Mouse (Mus musculus) kidney, adult 9 months (tissue): ENCODE data around the gene Ovol3.
"Not testable (repeated sequence)": the region's sequence is repeated elsewhere in the genome, so short reads cannot be mapped to it uniquely, and the experiment has no call there.

Experiments used
- DNase-seq: peaks from one replicate; pipeline ENCODE4 v3.0.0; 2022

Ovol3 gene

DNA sequence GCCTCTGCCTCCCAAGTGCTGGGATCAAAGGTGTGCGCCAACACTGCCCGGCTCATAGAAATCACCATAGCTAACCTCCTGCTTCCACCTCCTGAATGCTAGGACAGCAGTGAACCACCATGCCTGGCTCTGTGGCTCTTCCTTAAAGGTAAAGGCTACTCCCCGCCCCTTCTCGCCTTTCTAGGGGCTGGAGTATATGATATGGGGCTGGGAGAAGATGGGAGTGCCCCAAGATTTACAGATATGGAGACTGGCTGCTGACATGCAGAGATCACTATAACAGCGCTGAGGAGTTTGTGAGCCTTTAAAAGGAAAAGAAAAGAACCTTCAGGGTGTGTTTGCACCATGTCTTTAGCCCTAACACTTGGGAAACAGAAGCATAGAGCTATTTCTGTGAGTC is 13.3 kb downstream of the Ovol3 start:
- no peak for DNase-seq

DNA sequence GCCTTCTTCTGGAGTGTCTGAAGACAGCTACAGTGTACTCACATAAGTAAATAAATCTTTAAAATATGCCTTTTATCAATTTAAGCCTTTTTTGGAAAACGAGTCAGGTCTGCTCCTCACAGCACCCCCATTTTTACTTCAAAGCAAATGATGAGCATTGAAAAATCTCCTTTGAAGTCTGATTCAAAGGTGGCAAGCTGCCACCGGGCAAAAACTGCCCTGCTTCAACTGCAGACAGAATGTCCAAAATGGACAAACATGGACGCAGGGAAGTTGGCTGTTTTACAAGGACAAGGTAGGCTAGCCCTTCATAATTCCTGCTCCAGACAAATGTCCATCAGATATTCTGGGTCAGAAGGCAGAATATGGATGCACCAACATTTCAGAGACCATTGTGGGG is 14.1 kb downstream of the Ovol3 start:
- DNase-seq = no peak

DNA sequence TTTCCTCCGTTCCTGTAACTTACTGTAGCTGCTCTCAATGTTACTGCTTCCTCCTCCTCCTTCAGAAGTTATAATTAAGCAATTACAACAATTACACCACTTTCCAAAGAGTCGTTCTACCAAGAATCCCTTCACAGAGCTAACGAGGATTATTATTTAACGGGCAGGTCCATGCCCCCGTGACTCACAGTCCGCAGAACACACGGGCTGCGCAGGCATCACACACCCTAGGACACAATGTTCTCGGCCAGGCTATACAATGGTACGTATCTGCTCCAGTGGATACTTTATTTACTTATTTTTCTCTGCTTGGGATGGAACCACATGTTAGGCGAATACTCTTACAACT is 15.5 kb downstream of the Ovol3 start:
- peak; percentile 75 for DNase-seq

DNA sequence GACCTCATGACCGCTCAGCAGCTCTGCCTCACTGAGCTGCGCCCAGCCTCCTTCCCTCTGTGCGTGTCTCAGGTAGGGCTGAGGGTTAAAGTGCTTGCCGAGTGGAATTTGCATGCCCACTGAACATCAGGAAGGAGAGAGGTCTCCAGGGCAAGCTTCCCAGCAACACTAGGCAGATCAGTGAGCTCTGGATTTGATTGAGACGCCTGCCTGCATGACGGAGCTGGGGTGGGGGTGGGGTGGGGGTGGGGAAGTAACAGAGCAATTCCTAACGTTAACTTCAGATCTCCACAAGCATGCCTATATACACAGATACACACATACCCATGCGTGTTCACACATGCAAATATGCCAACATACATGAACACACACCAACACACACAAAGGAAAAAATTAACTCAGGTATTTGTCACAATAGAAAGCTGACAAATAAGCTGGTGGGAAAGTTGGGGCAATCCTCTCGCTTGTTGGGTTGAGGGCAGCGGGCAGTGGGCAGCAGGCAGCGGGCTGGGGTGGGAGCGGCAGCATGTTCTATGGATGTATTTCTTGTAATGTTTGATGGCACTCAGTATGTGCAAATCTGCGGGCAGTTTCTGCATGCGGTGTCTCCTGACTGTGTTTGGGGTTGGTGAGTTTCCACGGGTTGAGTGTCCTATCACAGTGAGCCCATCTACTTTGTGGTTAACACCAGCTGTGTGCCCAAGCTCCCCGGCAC is 16.1 kb downstream of the Ovol3 start:
- DNase-seq = peak; percentile 77

DNA sequence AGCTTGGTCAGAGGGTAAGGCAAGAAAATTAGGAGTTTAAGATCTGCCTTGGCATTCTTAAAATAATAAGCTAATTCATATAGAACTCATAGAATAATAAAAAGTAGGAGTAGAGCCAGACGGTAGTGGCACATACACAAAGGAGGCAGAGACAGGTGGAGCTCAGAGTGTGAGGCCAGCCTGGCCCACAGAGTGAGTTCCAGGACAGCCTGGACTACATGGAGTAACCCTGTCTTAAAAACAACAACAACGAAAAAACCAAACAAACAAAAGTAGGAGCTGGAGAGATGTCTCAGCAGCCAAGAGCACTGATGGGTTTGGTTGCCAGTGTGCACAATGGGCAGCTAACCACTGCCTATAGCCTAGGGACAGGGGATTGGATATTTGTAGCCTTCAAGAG is 18.2 kb downstream of the Ovol3 start:
- DNase-seq = no peak

- DNase-seq = peak; percentile 76
Measured at GRCm38 (mm10) chr7:30216723-30217151, 18.8 kb downstream of the Ovol3 start.

DNA sequence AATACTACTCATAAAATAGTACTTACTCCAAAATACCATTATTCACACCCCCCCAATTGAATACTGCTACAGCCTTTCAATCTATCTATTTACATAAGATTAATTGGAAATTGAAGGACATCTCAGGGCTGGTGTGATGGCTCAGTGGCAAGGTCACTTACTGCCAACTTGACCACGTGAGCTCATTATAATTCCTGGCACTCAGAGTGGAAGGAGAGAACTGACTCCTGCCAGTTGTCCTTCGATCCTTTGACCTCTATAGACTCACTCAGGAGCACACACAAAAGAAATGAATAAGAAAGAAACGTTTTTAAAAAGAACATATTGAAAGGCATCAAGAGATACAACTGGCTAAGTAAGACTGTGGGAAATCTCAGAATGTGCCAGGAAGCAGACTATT is 19.6 kb downstream of the Ovol3 start:
- peak; percentile 72 for DNase-seq

DNA sequence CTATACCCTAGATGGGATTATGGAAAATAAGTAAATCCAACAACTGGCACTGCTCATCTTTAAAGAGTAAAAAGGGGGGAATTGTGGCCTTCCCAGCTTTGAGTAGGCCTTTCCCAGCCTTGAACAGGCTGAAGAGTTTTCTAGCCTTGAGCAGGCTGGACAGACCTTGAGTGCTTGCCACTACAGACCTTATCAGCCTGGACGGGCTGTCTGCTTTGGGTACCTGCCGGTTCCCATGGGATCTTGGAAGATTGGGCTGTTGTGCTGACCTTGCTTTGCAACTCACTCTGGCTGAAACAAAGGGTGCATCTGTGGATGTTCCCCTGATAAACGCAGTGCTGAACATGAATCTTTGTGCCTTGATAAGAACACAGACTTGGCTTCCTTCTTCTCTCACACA is 21.6 kb downstream of the Ovol3 start:
- no peak for DNase-seq

GRCm38 (mm10) chr7:30211025-30211424 is 24.5 kb downstream of the Ovol3 start:
- no peak for DNase-seq

DNA sequence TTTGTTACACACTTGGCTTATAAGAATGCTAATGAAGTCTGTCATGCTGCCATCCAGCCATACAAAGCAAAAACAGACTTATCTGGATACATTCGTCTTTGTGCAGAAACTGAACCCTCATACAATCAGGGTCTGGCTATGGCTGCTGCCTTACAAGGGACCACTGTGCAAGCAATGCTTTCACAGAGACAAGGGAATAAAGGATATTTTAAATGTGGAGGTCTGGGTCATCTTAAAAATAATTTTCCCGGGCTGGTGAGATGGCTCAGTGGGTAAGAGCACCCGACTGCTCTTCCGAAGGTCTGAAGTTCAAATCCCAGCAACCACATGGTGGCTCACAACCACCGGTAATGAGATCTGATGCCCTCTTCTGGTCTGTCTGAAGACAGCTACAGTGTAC is 29.2 kb downstream of the Ovol3 start:
- not testable (repeated sequence) for DNase-seq

- peak; percentile 79 for DNase-seq
Measured at GRCm38 (mm10) chr7:30205383-30205782, 30.1 kb downstream of the Ovol3 start.

- no peak for DNase-seq
Measured at GRCm38 (mm10) chr7:30204380-30204779, 31.1 kb downstream of the Ovol3 start.

- no peak for DNase-seq
Measured at GRCm38 (mm10) chr7:30202895-30203690, 32.4 kb downstream of the Ovol3 start.

DNA sequence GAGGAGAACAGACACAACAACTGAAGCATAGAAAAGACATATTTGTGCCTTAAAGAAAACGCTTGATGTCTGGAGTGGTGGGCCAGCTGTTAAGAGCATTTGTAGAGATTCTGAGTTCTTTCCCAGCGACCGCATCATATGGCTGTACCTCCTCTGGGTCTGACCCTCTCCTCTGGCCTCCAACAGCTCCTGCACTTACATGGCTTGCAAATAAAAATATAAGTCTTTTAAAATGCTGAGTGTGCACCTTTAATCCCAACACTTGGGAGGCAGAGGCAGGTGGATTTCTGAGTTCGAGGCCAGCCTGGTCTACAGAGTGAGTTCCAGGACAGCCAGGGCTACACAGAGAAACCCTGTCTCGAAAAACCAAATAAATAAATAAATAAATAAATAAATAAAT is 34.9 kb downstream of the Ovol3 start:
- not testable (repeated sequence) for DNase-seq

GRCm38 (mm10) chr7:30200200-30200599 is 35.3 kb downstream of the Ovol3 start:
- no peak for DNase-seq

DNA sequence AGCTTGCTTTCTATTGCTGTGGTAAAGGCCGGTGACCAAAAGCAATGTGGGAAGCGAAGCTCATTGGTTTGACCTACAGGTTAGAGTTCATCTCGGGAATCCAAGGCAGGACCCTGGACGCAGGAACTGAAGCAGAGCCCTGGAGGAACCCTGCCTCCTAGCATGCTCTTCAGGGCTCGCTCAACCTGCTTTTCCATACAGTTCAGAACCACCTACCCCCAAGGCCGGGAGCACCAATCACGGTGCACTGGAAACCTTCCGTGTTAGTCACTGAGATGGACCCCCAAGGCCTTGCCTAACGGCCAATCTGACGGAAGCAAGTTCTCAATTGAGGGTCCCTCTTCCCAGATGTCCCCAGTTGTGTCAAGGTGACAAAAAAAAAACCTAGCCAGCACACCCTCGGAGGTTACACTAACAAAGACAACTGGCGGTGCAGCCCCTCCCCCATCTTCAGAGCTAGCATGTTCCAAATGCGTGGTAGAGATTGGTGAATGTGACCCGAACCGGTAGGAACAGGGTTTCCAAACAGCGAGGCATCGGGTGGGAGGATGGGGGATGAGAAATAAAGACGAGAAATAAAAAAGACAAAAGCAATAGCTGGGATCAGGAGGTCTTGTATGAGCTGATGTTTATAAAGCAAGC is 35.9 kb downstream of the Ovol3 start:
- no peak for DNase-seq

DNA sequence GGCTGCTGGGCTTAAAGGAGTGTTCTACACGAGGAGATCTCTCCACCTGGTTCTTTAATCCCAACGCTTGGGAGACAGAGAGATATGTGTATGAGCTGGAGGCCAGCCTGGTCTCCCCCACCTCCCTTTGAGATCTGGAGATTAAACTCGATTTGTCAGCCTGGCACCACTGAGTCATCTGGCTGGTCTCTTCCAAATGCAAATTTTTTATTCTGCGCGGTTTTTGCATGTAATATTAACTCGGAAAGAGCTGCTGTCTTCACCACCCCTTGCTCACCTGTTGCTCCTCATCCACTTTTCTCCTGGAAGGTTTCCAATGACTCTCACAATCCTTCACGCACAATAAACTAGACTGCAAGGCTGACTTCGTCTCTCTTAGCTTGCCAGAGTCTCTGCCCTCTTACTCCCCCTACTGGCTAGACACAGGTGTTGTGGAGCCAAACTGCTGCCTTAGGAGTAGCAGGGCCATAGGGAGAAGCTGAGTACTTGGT is 37.0 kb downstream of the Ovol3 start, which contains the start of gene Capns1:
Gene Capns1, minus strand, starts transcription at position 331 of the 491 bp plus-strand sequence.
- DNase-seq = peak; percentile 71

GRCm38 (mm10) chr7:30197592-30198129 is 37.9 kb downstream of the Ovol3 start:
- no peak for DNase-seq

DNA sequence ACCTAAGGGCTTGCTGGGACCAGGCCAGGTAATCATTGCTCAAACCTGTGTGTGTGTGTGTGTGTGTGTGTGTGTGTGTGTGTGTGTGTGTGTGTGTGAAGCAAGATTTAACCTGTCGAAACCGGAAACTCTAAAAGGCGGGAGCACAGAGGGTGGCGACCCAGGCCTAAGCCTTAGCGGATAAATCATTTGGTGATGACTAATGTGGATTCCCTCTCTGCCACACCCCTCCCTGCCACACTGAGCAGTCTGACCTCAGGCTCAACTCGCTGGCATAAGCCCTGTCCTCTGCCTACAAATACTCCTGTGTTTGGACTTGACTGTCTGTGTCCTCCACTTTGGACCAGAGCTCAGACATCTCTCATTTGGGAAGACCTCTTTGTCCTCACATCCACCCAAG is 39.4 kb downstream of the Ovol3 start:
- DNase-seq = no peak

DNA sequence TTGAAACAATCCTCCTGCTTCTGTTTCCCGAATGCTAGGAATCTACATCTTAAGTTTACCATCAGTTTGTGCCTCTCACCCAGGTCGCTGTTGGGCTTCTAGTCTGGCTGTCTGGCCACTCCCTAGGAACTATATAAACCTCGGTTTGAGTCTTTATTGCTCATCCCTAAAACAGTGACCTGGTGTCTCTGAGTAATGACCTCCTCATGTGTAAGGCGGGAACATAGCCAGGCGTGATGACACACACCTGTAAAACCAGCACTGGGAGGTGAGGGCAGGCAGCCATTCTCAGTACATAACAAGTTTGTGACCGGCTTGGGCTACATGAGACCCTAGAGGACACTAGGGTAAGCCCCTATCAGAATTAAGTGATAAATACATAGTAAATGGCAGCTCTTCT is 40.1 kb downstream of the Ovol3 start:
- no peak for DNase-seq

GRCm38 (mm10) chr7:30194884-30195283 is 40.6 kb downstream of the Ovol3 start:
- peak; percentile 95 for DNase-seq

- DNase-seq = peak; percentile 39
Measured at GRCm38 (mm10) chr7:30194101-30194831, 41.3 kb downstream of the Ovol3 start.
